Mouse (Mus musculus): ENCODE measurements around the gene Dgkb. TPM values are rescaled to one million over a fixed set of nuclear protein-coding genes. Genes with fewer than 3 reads are reported as not detected.

The Dgkb gene
- polyA plus RNA-seq, 1 experiment from 2014 or later = 0.78 TPM

DNA sequence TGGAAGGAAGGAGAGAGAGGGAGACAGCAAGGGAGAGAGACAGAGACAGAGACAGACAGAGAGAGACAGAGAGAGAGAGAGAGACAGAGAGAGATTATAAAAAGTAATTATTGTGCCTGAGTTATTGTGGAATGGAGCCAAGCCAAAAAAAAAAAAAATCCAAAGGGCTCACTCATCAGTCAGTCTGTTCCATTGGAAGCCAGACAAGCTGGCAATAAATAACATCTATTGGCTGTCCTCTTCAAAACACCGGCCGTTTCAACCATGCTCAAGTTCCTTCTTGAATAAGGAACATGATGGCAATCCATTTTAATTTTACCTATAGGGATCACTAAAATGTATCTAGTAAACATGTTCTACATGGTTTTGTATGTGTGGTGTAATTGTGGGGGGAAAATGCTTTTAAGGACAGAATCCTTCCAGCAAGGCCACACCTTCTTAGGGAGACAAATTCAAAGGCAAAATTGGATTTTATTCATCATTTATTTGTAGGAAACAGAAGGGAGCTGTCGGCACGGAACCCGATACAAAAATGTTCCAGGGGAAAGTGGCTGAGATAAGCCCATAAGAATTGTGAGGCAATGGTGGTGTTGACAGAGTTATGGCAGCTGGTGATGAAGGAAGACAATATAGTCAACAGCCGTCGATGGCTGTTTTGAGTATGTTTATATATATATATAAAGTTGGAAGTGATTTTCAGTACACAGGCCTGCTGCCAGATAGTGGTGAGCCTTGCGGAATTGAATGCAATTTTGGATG lies 3.7 kb downstream of the Dgkb start:
- no peaks in the 10 kb centered on the region for H3K36me3 ChIP-seq (ENCODE audit: insufficient read depth, low read length)
- WGBS = 66% methylated on average over 8 of the region's 8 CpGs
- DNase-seq (ENCODE audit: low spot score) (no peak), ATAC-seq (replicated peaks; ENCODE audit: low FRiP score, low read depth) (no peak)
- TF ChIP-seq CTCF (IDR thresholded peaks at IDR 0.05; ENCODE audit: low read depth) = no peak
- no peak overlapping the region for H3K4me3 ChIP-seq (replicated peaks; ENCODE audit: low read depth, low read length)
- H3K4me2 ChIP-seq (ENCODE audit: low read length) = no peak overlapping the region
- H3K9me3 ChIP-seq (replicated peaks; ENCODE audit: low read length) = no peaks in the 10 kb centered on the region
- no peak overlapping the region for H3K9ac ChIP-seq (ENCODE audit: low read depth, low read length)
- H3K27me3 ChIP-seq (ENCODE audit: insufficient read depth, low read length) = no peaks in the 10 kb centered on the region
- H3K27ac ChIP-seq = no peak overlapping the region
- no peaks in the 10 kb centered on the region for H3K4me1 ChIP-seq (replicated peaks; ENCODE audit: insufficient read depth, low read length)

DNA sequence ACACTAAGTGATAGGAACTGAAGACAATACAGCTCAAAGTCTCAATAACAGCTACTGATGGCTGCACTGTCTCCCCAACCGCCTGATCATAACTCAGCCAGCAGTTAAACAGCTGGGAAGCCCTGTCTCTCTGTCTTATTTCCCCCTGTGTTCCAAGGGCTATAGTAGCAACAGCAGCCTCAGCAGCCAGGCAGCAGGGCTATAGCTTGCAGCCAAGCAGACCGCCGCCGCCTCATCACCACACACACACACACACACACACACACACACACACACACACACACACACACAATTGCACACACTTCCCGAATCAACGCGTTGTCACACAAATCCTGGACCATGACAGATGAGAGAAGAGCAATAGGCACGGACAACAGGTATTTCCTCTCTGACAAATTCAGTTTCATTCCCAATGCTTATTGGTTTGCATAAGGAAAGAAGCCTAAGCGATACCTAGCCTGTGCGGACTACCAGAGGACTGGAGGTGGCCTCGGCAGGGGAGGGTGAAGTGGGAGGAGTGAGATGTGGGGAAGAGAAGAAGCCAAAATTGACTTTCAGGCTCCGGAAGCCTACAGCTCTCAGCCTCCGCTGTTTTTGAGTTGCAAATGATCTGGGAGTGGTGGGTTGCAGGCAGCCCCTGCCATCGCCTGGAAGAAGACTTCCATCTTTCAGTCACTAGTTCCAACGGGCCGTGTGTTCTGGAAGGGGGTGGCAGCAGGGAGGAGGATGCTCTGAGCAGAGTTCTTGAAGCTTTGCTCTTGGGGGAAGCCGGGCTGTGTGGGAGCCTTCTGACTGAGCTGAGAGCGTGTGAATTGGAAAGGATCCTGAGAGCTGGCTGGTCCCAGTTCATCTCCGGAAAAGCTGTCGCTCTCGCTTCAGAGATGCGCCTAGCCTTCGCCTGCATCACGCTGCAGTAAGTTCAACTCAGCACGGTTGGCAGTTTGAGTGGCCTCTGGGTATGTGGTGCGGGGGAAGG lies 62.8 kb downstream of the Dgkb start:
- WGBS = under 1% methylated on average over 26 of the region's 26 CpGs
- peak; percentile 57 for ATAC-seq (replicated peaks; ENCODE audit: low FRiP score, low read depth)
- H3K9ac ChIP-seq (ENCODE audit: low read depth, low read length) = peak overlapping the region; percentile 44

DNA sequence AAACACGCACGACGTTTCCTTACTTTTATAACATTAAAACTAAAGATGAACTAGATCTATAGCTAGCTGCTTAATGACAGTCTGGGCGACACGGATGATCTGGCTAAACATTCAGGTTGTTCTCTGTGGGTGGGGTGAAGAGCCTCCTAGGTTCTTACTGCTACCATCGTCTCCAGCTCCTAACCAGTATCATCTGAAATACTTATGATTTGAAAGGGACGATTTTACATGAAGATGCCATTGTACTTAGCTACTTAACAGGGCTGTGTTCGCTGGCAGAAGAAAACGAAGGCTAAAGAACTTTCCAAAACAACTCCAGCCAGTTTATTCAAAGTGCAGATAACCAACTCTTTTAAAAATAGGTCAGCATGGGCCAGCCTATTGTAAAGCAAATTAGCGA lies 63.9 kb downstream of the Dgkb start:
- peak overlapping the region; percentile 73 for H3K4me2 ChIP-seq (ENCODE audit: low read length)
- DNase-seq (ENCODE audit: low spot score) (no peak), ATAC-seq (replicated peaks; ENCODE audit: low FRiP score, low read depth) (no peak)
- peak overlapping the region; percentile 41 for H3K4me3 ChIP-seq (replicated peaks; ENCODE audit: low read depth, low read length)
- H3K9me3 ChIP-seq (replicated peaks; ENCODE audit: low read length) = no peaks in the 10 kb centered on the region
- no peaks in the 10 kb centered on the region for H3K27me3 ChIP-seq (ENCODE audit: insufficient read depth, low read length)
- WGBS = 8% methylated on average over 10 of the region's 10 CpGs
- H3K4me1 ChIP-seq (replicated peaks; ENCODE audit: insufficient read depth, low read length) = no peaks in the 10 kb centered on the region; the same call in 1 of the 2 replicates
- no peak overlapping the region for H3K9ac ChIP-seq (ENCODE audit: low read depth, low read length)
- no peak for TF ChIP-seq CTCF (IDR thresholded peaks at IDR 0.05; ENCODE audit: low read depth)
- H3K27ac ChIP-seq = no peak overlapping the region
- H3K36me3 ChIP-seq (ENCODE audit: insufficient read depth, low read length) = no peaks in the 10 kb centered on the region

More for the DNA sequence above, 62.8 kb downstream of the Dgkb start:
- peak overlapping the region; percentile 41 for H3K4me3 ChIP-seq (replicated peaks; ENCODE audit: low read depth, low read length)
- H3K4me2 ChIP-seq (ENCODE audit: low read length) = peak overlapping the region; percentile 73
- H3K4me1 ChIP-seq (replicated peaks; ENCODE audit: insufficient read depth, low read length) = no peaks in the 10 kb centered on the region; the same call in 1 of the 2 replicates
- peak; percentile 32 for DNase-seq (ENCODE audit: low spot score)
- no peak for TF ChIP-seq CTCF (IDR thresholded peaks at IDR 0.05; ENCODE audit: low read depth)
- no peaks in the 10 kb centered on the region for H3K9me3 ChIP-seq (replicated peaks; ENCODE audit: low read length)
- no peaks in the 10 kb centered on the region for H3K36me3 ChIP-seq (ENCODE audit: insufficient read depth, low read length)
- H3K27me3 ChIP-seq (ENCODE audit: insufficient read depth, low read length) = no peaks in the 10 kb centered on the region
- no peak overlapping the region for H3K27ac ChIP-seq

DNA sequence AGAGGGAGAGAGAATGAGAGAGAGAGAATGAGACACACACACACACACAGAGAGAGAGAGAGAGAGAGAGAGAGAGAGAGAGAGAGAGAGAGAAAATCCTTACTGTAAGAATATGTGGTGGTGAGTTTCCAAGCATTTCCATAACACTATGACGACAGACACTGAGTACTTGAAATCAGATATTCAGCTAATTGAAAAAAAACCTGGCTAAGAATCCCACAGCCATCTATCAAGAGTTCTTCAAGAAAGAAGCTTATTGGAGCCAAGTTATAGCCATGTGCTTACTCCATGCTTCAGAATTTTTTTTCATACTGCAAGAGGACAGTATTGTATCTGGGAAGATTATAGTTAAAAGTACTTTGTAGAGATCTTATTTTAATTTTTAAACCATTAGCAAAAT lies 65.3 kb downstream of the Dgkb start:
- no peak overlapping the region for H3K9ac ChIP-seq (ENCODE audit: low read depth, low read length)
- no peak overlapping the region for H3K4me3 ChIP-seq (replicated peaks; ENCODE audit: low read depth, low read length)
- no peaks in the 10 kb centered on the region; the same call in 1 of the 2 replicates for H3K4me1 ChIP-seq (replicated peaks; ENCODE audit: insufficient read depth, low read length)
- H3K36me3 ChIP-seq (ENCODE audit: insufficient read depth, low read length) = no peaks in the 10 kb centered on the region
- WGBS = 37% methylated on average over 1 of the region's 1 CpGs
- H3K27ac ChIP-seq = no peak overlapping the region
- TF ChIP-seq CTCF (IDR thresholded peaks at IDR 0.05; ENCODE audit: low read depth) = no peak
- no peak overlapping the region for H3K4me2 ChIP-seq (ENCODE audit: low read length)
- H3K27me3 ChIP-seq (ENCODE audit: insufficient read depth, low read length) = no peaks in the 10 kb centered on the region
- H3K9me3 ChIP-seq (replicated peaks; ENCODE audit: low read length) = no peaks in the 10 kb centered on the region
- DNase-seq (ENCODE audit: low spot score) (no peak), ATAC-seq (replicated peaks; ENCODE audit: low FRiP score, low read depth) (no peak)

DNA sequence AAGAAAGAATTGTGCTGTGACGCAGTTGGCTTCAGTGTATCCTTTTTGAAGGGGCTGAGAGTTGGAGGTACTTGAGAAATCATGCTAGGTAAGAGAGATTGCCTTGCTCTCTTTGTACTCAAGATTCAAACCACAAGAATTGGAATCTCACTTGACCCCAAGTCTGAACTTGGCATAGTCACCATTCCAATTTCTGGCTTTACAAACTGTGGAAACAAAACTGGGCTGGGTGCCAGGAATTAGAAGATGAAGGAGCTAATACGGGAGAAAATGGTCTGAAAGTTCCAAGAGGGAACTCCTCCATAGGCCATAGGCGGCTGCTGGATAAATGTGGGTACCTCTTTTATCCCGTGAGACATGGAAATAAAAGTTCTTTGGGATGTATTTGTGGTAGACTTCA lies 66.3 kb downstream of the Dgkb start:
- WGBS = 63% methylated on average over 4 of the region's 4 CpGs

DNA sequence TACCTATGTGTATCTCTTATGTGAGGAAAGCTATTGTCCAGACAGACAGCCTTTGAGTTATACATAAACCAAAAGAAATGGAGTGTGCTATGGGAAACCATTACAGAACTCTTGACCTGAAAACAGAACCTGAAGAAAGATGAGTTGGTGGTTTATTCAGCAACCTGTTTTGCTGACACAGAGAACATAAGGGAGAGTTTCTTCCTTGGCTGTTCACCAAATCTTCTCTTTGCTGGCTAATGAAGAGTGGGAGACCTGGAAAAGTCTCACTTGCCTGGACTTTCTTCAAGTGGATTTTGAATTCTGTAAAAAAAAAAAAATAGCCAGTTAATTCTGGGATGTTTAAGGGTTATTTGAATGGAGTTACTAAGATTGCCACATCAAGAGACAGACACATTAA lies 71.1 kb downstream of the Dgkb start:
- no peak overlapping the region for H3K4me3 ChIP-seq (replicated peaks; ENCODE audit: low read depth, low read length)
- no peak overlapping the region for H3K27ac ChIP-seq
- H3K9ac ChIP-seq (ENCODE audit: low read depth, low read length) = no peak overlapping the region
- no peaks in the 10 kb centered on the region for H3K4me1 ChIP-seq (replicated peaks; ENCODE audit: insufficient read depth, low read length)
- H3K27me3 ChIP-seq (ENCODE audit: insufficient read depth, low read length) = no peaks in the 10 kb centered on the region
- ATAC-seq (replicated peaks; ENCODE audit: low FRiP score, low read depth) = no peak
- H3K4me2 ChIP-seq (ENCODE audit: low read length) = no peak overlapping the region
- no peak for TF ChIP-seq CTCF (IDR thresholded peaks at IDR 0.05; ENCODE audit: low read depth)
- H3K36me3 ChIP-seq (ENCODE audit: insufficient read depth, low read length) = no peaks in the 10 kb centered on the region
- H3K9me3 ChIP-seq (replicated peaks; ENCODE audit: low read length) = no peaks in the 10 kb centered on the region
- DNase-seq (ENCODE audit: low spot score) = no peak

More for the DNA sequence above, 66.3 kb downstream of the Dgkb start:
- Histone ChIP-seq H3K27me3 (ENCODE audit: insufficient read depth, low read length) (no peaks in the 10 kb centered on the region), H3K4me2 (ENCODE audit: low read length) (no peak overlapping the region), H3K9me3 (replicated peaks; ENCODE audit: low read length) (no peaks in the 10 kb centered on the region), H3K9ac (ENCODE audit: low read depth, low read length) (no peak overlapping the region), H3K4me3 (replicated peaks; ENCODE audit: low read depth, low read length) (no peak overlapping the region), H3K4me1 (replicated peaks; ENCODE audit: insufficient read depth, low read length) (no peaks in the 10 kb centered on the region; the same call in 1 of the 2 replicates), H3K27ac (no peak overlapping the region), H3K36me3 (ENCODE audit: insufficient read depth, low read length) (no peaks in the 10 kb centered on the region)
- TF ChIP-seq CTCF (IDR thresholded peaks at IDR 0.05; ENCODE audit: low read depth) = no peak
- no peak for ATAC-seq (replicated peaks; ENCODE audit: low FRiP score, low read depth)
- DNase-seq (ENCODE audit: low spot score) = no peak
